Mouse (Mus musculus) adrenal gland, adult 18-20 months (tissue): ENCODE data around the gene Trim16. TPM values are rescaled to one million over a fixed set of nuclear protein-coding genes. Genes with fewer than 3 reads are reported as not detected.

Experiments used
- DNase-seq, 2 experiments: peaks; one replicate each; pipeline ENCODE4 v3.0.0; 2021 to 2022; ENCODE audit warnings: low spot score in 2 of 2
- long read RNA-seq, 2 experiments: library from polyadenylated mRNA; stranded (forward); transcript quantifications; one replicate each; pipeline ENCODE4 v2.0.0; 2021
- total RNA-seq, 2 experiments: library from RNA; stranded (reverse); gene quantifications; 1 replicate in 1 of 2; 2 replicates in 1 of 2; pipeline ENCODE4 v1.2.3; 2021

The Trim16 gene
- 1 to 10 TPM; 6.4 to 9.8 TPM for total RNA-seq
- long read RNA-seq, experiment 1, transcript Trim16-201 (6 exons, 3,906 nt) = major isoform, 9 of 13 reads
- long read RNA-seq, experiment 1, partial matches to known transcripts = 2 of 13 reads
- long read RNA-seq, experiment 1, other reads (novel, unspliced or antisense) = 2 of 13 reads
- long read RNA-seq, experiment 2, transcript Trim16-201 (6 exons, 3,906 nt) = major isoform, 7 of 9 reads
- long read RNA-seq, experiment 2, partial matches to known transcripts = 0 of 9 reads
- long read RNA-seq, experiment 2, other reads (novel, unspliced or antisense) = 2 of 9 reads

GRCm38 (mm10) chr11:62820059-62820541 lies at the start of gene Trim16:
Gene Trim16 (plus strand): TSS chr11:62820231.
- peak; percentile 49 to 53 for DNase-seq

- DNase-seq = no peak
Measured at GRCm38 (mm10) chr11:62776510-62776909, 43.5 kb upstream of the Trim16 start.

GRCm38 (mm10) chr11:62788935-62789616 lies 31.0 kb upstream of the Trim16 start, which contains the start of gene Zfp286:
Gene Zfp286 (minus strand): TSS chr11:62789462.
- peak; percentile 46 to 65 for DNase-seq

GRCm38 (mm10) chr11:62789617-62789936 lies 30.5 kb upstream of the Trim16 start:
- no peak for DNase-seq

GRCm38 (mm10) chr11:62804119-62804518 lies 15.9 kb upstream of the Trim16 start:
- no peak for DNase-seq

GRCm38 (mm10) chr11:62807965-62808364 lies 12.1 kb upstream of the Trim16 start:
- no peak for DNase-seq

GRCm38 (mm10) chr11:62809201-62809600 lies 10.8 kb upstream of the Trim16 start:
- no peak for DNase-seq

GRCm38 (mm10) chr11:62812268-62812667 lies 7.8 kb upstream of the Trim16 start:
- no peak for DNase-seq

- no peak for DNase-seq
Measured at GRCm38 (mm10) chr11:62813497-62813896, 6.5 kb upstream of the Trim16 start.

GRCm38 (mm10) chr11:62813970-62814624 lies 5.9 kb upstream of the Trim16 start:
- no peak for DNase-seq

GRCm38 (mm10) chr11:62814625-62815024 lies 5.4 kb upstream of the Trim16 start:
- DNase-seq = no peak

- DNase-seq = no peak
Measured at GRCm38 (mm10) chr11:62815438-62815837, 4.6 kb upstream of the Trim16 start.

GRCm38 (mm10) chr11:62816591-62816990 lies 3.4 kb upstream of the Trim16 start:
- DNase-seq = no peak

- no peak for DNase-seq
Measured at GRCm38 (mm10) chr11:62819059-62819686, 858 bp upstream of the Trim16 start.

- DNase-seq = peak; percentile 26 to 28
Measured at GRCm38 (mm10) chr11:62820661-62821437, 818 bp downstream of the Trim16 start.

GRCm38 (mm10) chr11:62821893-62822292 lies 1.9 kb downstream of the Trim16 start:
- no peak for DNase-seq

GRCm38 (mm10) chr11:62824211-62824610 lies 4.2 kb downstream of the Trim16 start:
- DNase-seq = no peak

GRCm38 (mm10) chr11:62825222-62826105 lies 5.4 kb downstream of the Trim16 start:
- no peak for DNase-seq

- DNase-seq = no peak
Measured at GRCm38 (mm10) chr11:62826106-62826733, 6.2 kb downstream of the Trim16 start.
